Mouse (Mus musculus) spleen, adult 2 months (tissue): ENCODE results near the gene Prss12.

Experiments used
- CTCF ChIP-seq: fragments of 200-500 bp; IDR thresholded peaks from 2 replicates; pipeline ENCODE4 v1.5.1; 2011; ENCODE audit warnings: mild to moderate bottlenecking, inconsistent platforms; ENCODE audit not compliant: insufficient read depth, insufficient read length, insufficient replicate concordance; ENCODE audit errors: extremely low read depth
- POLR2A ChIP-seq: fragments of 200-500 bp; IDR thresholded peaks from 2 replicates; pipeline ENCODE4 v1.6.1; 2011; ENCODE audit warnings: low read depth, low read length, inconsistent platforms

- no peak for TF ChIP-seq POLR2A
- no peak for TF ChIP-seq CTCF
Observed at GRCm38 (mm10) chr3:123555254-123555865, 108.6 kb downstream of the Prss12 start.
